Mouse (Mus musculus): ENCODE data around the gene Cbx2. TPM values are rescaled to one million over a fixed set of nuclear protein-coding genes. Genes with fewer than 3 reads are reported as not detected.

Gene Cbx2
- polyA plus RNA-seq, 1 experiment: 2.1 TPM

DNA sequence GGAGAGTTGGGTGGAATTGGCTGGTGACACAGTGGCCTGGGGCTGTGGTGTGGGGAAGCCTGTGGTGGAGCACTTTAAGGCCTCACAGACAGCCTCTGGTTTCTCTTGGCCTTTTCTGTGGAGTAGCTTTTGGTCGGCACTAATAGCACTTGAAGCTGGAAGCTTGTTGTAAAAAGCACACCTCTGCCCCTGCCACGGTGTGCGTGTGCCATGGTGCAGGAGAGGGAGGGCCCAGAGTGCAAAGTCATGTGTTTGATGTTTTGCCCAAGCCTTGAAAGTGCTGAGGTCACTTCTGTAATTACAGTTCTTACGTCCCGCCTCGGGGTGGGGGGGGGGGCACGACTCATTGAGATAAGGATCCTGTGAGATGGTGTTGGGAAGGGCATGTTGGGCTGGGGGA, 1.5 kb downstream of the Cbx2 start:
- 9% methylated on average over 7 of the region's 7 CpGs for WGBS
- DNase-seq (ENCODE audit: low read depth in 1 of 2, low spot score in 2 of 2): no peak
- Histone ChIP-seq H3K27me3 (ENCODE audit: control insufficient read depth, insufficient read depth, low read length) (peaks cover 7% of the 10 kb centered on the region), H3K4me3 (ENCODE audit: extremely low read depth, insufficient read depth, insufficient read length) (no peak overlapping the region), H3K4me1 (ENCODE audit: control insufficient read depth, insufficient read depth, insufficient read length) (peaks cover 5% of the 10 kb centered on the region), H3K36me3 (ENCODE audit: control insufficient read depth, insufficient read depth, low read length) (no peaks in the 10 kb centered on the region), H3K27ac (ENCODE audit: insufficient read depth, low read length) (no peak overlapping the region)
- TF ChIP-seq CTCF (IDR thresholded peaks at IDR 0.05; ENCODE audit: extremely low read depth, insufficient read depth, insufficient read length, insufficient replicate concordance): no peak
- no peak for TF ChIP-seq POLR2A (IDR thresholded peaks at IDR 0.05; ENCODE audit: low read depth, low read length)

DNA sequence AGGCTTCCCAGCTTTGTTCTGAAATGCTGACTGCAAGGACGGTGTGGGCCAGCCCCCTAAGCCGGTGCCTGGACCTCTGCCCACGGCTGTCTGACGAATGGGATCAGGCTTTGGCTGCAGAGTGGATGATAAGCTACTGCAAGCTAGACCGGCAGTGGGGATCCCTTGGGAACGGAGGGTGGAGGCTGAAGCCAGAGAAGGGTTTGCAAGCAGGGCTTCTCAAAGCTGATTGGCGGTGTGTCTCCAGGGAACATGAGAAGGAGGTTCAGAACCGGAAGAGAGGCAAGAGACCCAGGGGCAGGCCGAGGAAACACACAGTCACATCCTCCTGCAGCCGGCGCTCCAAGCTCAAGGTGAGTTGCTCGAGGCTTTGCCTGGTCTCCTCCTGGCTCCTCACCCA, 3.4 kb downstream of the Cbx2 start:
- Histone ChIP-seq H3K4me1 (ENCODE audit: control insufficient read depth, insufficient read depth, insufficient read length) (peaks cover 5% of the 10 kb centered on the region), H3K27ac (ENCODE audit: insufficient read depth, low read length) (no peak overlapping the region), H3K4me3 (ENCODE audit: extremely low read depth, insufficient read depth, insufficient read length) (no peak overlapping the region), H3K27me3 (ENCODE audit: control insufficient read depth, insufficient read depth, low read length) (peaks cover 7% of the 10 kb centered on the region), H3K36me3 (ENCODE audit: control insufficient read depth, insufficient read depth, low read length) (no peaks in the 10 kb centered on the region)
- peak in 1 of 2 experiments; percentile 51 for DNase-seq (ENCODE audit: low read depth in 1 of 2, low spot score in 2 of 2)
- TF ChIP-seq POLR2A (IDR thresholded peaks at IDR 0.05; ENCODE audit: low read depth, low read length): no peak
- no peak for TF ChIP-seq CTCF (IDR thresholded peaks at IDR 0.05; ENCODE audit: extremely low read depth, insufficient read depth, insufficient read length, insufficient replicate concordance)
- WGBS: 56% methylated on average over 12 of the region's 12 CpGs

DNA sequence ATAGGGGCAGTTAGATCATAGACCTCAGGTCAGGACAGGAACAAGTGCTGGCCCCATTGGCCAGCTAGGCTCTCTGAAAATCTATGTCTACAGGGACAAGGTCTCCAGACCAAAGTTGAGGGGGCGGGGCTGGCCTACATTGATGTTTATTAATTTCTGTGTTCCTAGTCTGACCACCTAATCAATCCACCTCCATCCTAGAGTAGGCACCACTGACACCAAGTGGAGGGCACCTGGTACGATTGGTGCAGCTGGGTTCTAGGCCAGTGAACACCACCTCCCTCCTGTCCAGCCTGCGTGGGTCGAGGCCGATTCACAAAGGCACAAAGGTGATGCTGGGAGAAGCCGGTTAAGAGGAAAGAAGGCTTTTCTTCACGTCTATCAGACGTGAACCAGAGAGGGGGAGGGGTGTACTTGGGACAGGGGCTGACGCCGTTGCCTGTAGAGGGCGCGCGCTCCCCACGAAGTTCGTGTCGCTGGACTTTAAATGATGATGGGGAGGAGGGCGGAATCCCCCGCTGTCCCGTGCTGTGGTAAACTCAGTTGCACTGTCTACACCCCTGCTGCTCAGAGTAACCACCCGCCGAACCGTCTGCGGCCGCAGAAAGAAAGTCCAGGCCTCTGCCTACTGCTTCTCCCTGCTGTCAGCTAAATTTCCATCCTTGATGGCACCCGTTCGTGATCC, 11.3 kb downstream of the Cbx2 start:
- 6% methylated on average over 26 of the region's 26 CpGs for WGBS
- DNase-seq (ENCODE audit: low read depth in 1 of 2, low spot score in 2 of 2): peak; percentile 59 to 84

DNA sequence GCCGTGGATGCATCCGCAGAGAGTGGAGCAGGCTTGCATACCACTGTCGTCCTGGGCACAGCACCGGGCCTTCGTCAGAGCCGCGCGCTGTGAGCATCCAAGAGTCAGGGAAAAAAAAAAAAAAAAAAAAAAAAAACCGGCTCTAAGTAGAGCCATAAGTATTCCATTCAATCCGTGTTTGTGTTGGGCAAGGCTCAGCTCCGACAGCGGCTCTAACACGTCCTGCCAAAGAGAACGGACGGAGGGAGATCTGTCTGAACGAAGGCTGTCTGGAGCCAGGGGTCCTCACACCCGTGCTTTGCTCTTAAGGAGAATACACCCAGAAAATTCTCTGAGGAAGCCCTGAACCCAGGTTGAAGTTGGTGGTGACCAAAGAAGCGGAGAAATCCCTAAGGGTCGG, 11.9 kb downstream of the Cbx2 start:
- DNase-seq (ENCODE audit: low read depth in 1 of 2, low spot score in 2 of 2): no peak
- TF ChIP-seq CTCF (IDR thresholded peaks at IDR 0.05; ENCODE audit: extremely low read depth, insufficient read depth, insufficient read length, insufficient replicate concordance) (no peak), POLR2A (IDR thresholded peaks at IDR 0.05; ENCODE audit: low read depth, low read length) (no peak)
- H3K4me1 ChIP-seq (ENCODE audit: control insufficient read depth, insufficient read depth, insufficient read length): peaks cover under 1% of the 10 kb centered on the region; the same call in 1 of the 2 replicates
- no peak overlapping the region for H3K4me3 ChIP-seq (ENCODE audit: extremely low read depth, insufficient read depth, insufficient read length)
- 18% methylated on average over 19 of the region's 19 CpGs for WGBS
- no peak overlapping the region for H3K27ac ChIP-seq (ENCODE audit: insufficient read depth, low read length)
- peaks cover 13% of the 10 kb centered on the region for H3K27me3 ChIP-seq (ENCODE audit: control insufficient read depth, insufficient read depth, low read length)
- peaks cover 8% of the 10 kb centered on the region; the same call in 1 of the 2 replicates for H3K36me3 ChIP-seq (ENCODE audit: control insufficient read depth, insufficient read depth, low read length)

More for the DNA sequence above, 11.3 kb downstream of the Cbx2 start:
- H3K36me3 ChIP-seq (ENCODE audit: control insufficient read depth, insufficient read depth, low read length): peaks cover 8% of the 10 kb centered on the region; the same call in 1 of the 2 replicates
- no peak for TF ChIP-seq POLR2A (IDR thresholded peaks at IDR 0.05; ENCODE audit: low read depth, low read length)
- peak; percentile 98 for TF ChIP-seq CTCF (IDR thresholded peaks at IDR 0.05; ENCODE audit: extremely low read depth, insufficient read depth, insufficient read length, insufficient replicate concordance)
- peaks cover 13% of the 10 kb centered on the region for H3K27me3 ChIP-seq (ENCODE audit: control insufficient read depth, insufficient read depth, low read length)
- H3K4me1 ChIP-seq (ENCODE audit: control insufficient read depth, insufficient read depth, insufficient read length): no peaks in the 10 kb centered on the region
- peak overlapping the region; percentile 16; the same call in 1 of the 2 replicates for H3K4me3 ChIP-seq (ENCODE audit: extremely low read depth, insufficient read depth, insufficient read length)
- no peak overlapping the region for H3K27ac ChIP-seq (ENCODE audit: insufficient read depth, low read length)

DNA sequence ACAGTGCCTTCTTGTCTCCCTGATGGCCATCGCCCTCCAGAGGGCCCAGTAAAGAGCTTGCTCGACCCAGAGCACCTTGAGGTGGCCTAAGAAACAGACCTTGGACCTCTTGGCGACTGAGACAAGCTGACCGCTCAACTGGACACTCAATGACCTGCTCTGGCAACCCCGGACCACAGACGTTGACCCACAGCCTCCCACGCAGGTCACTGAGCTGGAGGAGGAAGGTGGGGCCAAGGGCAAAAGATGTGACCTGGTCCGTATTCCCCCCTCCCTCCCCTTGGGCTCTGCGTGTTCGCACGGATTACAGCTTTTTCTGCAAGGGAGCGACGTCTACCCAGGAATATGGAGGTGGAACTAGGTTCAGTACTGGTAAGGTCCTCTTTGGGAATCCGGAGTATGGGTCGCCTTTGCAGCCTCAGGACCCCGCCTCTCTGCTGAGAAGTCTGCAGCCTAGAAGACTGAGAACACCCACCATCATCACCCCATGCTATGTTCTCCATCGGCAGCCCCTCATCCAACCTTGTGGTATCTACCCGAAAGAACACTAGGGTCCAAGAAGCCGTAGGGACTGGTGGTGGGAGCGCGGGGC, 12.4 kb downstream of the Cbx2 start:
- TF ChIP-seq POLR2A (IDR thresholded peaks at IDR 0.05; ENCODE audit: low read depth, low read length) (no peak), CTCF (IDR thresholded peaks at IDR 0.05; ENCODE audit: extremely low read depth, insufficient read depth, insufficient read length, insufficient replicate concordance) (no peak)
- Histone ChIP-seq H3K27me3 (ENCODE audit: control insufficient read depth, insufficient read depth, low read length) (peaks cover 13% of the 10 kb centered on the region), H3K4me1 (ENCODE audit: control insufficient read depth, insufficient read depth, insufficient read length) (peaks cover 5% of the 10 kb centered on the region; the same call in 1 of the 2 replicates), H3K36me3 (ENCODE audit: control insufficient read depth, insufficient read depth, low read length) (peaks cover 8% of the 10 kb centered on the region; the same call in 1 of the 2 replicates), H3K4me3 (ENCODE audit: extremely low read depth, insufficient read depth, insufficient read length) (no peak overlapping the region), H3K27ac (ENCODE audit: insufficient read depth, low read length) (no peak overlapping the region)
- DNase-seq (ENCODE audit: low read depth in 1 of 2, low spot score in 2 of 2): no peak
- 13% methylated on average over 21 of the region's 21 CpGs for WGBS

DNA sequence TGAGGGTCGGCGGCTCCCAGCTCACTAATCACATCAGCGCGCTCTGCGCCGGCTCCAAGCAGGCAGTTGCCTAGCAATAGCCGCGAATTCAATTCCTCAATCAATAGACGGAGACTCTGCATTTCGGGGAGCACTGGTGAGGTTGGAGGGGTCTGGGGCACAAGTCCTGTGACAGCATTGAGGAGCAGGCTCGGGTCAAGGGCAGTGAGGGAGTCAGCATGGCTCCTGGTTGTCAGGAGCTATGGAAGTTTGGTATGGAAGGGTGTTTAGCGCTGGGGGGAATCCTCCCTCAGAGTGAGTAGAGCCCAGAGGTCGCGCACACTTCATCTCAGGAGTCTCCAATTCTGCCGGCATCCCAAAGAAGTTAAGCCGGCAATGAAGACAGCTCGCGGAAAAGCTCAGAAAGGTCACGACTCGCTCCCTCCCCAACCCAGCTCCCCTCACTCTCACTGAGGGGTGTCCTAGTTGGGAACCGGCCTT, 13.0 kb downstream of the Cbx2 start:
- Histone ChIP-seq H3K27me3 (ENCODE audit: control insufficient read depth, insufficient read depth, low read length) (peaks cover 13% of the 10 kb centered on the region), H3K36me3 (ENCODE audit: control insufficient read depth, insufficient read depth, low read length) (peaks cover 8% of the 10 kb centered on the region; the same call in 1 of the 2 replicates), H3K4me3 (ENCODE audit: extremely low read depth, insufficient read depth, insufficient read length) (no peak overlapping the region), H3K4me1 (ENCODE audit: control insufficient read depth, insufficient read depth, insufficient read length) (peaks cover 5% of the 10 kb centered on the region; the same call in 1 of the 2 replicates), H3K27ac (ENCODE audit: insufficient read depth, low read length) (no peak overlapping the region)
- no peak for TF ChIP-seq CTCF (IDR thresholded peaks at IDR 0.05; ENCODE audit: extremely low read depth, insufficient read depth, insufficient read length, insufficient replicate concordance)
- TF ChIP-seq POLR2A (IDR thresholded peaks at IDR 0.05; ENCODE audit: low read depth, low read length): no peak
- DNase-seq (ENCODE audit: low read depth in 1 of 2, low spot score in 2 of 2): no peak
- 18% methylated on average over 21 of the region's 21 CpGs for WGBS
